Mouse (Mus musculus): Measurements from ENCODE around the gene Ppard. TPM values are rescaled to one million over a fixed set of nuclear protein-coding genes. Genes with fewer than 3 reads are reported as not detected.
"Not testable (repeated sequence)": the region's sequence is repeated elsewhere in the genome, so short reads cannot be mapped to it uniquely, and the experiment has no call there.

The Ppard gene
- total RNA-seq, 2 experiments from 2014 or later: 30.2 to 31.5 TPM

- DNase-seq: no peak
Measured at GRCm38 (mm10) chr17:28316476-28316875, 84.0 kb downstream of the Ppard start.

DNA sequence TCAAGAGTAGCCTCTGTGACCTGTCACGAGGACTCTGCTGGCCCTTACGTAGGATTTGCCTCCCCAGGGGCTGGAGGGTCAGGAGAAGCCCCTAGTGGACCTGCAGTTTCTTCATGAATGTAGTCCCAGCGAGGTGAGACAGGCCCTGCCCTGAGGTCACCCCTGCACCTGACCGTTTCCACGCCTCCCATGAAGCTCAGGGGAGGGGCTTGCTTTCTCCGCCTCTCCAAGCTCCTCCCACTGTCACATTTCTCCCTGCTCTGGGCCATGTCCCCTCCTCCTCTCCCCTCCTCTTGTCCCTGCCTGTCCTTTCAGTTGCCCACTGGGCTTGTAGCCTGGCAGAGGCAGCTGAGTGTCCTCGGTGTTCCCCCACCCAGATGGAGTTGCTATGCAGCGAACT, 84.6 kb downstream of the Ppard start:
- DNase-seq: no peak

GRCm38 (mm10) chr17:28317725-28318124, 85.2 kb downstream of the Ppard start:
- DNase-seq: no peak

DNA sequence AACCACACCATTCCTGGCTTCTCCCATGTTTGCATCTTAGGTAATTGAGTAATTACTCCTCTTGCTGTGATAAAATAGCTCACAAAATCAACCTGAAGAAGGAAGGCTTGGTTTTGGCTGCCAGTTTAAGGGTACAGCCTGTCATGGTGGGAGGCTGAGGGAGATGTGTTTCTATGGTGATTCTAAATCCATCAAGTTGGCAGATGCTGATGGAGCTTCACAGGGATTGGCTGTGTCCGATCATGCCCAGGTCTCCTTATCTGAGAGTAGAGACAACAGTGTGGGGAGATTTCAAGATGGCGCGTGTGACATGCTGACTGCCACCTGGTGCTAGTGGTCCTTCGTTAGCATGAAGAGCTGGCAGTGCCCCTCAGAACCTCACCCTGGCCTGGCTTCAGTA, 89.2 kb downstream of the Ppard start:
- DNase-seq: no peak

- no peak for DNase-seq
Measured at GRCm38 (mm10) chr17:28323786-28324185, 91.3 kb downstream of the Ppard start.

DNA sequence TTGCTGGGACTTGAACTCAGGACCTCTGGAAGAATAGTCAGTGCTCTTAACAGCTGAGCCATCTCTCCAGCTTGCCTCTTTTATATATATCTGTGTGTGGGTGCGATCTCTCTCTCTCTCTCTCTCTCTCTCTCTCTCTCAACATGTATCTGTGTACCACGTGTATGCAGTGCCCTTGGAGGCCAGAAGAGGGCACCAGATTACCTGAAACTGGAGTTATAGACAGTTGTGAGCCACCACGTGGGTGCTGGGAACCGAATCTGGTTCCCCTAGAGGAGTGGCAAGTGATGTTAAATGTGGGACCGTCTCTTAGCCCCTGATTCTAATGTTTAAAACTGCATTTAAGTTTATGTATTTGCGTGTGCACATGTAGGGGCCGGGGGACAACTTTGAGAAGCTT, 91.9 kb downstream of the Ppard start:
- not testable (repeated sequence) for DNase-seq

DNA sequence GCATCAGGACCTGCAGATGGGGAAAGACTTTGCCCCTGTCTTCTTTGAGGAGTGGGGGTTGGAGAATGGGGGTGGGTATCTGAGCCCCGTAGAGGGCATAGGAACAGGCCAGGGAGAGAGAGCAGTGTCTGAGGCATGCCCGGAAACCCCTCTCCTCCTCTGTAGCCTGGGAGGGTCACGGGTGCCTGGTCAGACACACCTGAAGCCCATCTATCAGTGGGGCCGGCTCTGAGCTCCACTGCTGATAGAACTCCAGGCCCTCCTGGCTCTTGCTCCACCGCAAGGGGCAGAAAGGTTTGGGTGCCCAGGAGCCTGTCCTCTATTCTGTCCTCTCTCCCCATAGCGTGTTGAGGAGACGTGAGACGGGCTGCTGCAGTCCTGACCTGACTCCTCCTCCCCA, 93.3 kb downstream of the Ppard start:
- no peak for DNase-seq

DNA sequence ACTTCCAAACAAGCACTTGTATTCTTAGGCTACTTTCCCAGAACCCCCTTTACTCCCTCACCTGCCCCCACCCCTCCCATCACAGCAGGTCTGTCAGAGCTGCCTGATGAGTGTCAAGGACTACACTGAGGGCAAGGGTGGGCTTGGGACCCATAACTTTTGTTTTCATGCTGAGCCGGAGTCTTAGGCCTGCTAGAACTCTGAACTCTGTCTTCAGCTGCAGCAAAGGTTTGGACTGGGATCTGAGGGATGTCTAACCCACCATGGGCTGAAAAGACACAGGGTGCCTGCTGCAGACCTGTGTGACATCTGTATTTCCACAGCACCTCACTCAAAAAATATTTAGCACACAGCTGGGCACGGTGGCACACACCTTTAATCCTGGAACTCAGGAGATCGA, 94.5 kb downstream of the Ppard start:
- no peak for DNase-seq

DNA sequence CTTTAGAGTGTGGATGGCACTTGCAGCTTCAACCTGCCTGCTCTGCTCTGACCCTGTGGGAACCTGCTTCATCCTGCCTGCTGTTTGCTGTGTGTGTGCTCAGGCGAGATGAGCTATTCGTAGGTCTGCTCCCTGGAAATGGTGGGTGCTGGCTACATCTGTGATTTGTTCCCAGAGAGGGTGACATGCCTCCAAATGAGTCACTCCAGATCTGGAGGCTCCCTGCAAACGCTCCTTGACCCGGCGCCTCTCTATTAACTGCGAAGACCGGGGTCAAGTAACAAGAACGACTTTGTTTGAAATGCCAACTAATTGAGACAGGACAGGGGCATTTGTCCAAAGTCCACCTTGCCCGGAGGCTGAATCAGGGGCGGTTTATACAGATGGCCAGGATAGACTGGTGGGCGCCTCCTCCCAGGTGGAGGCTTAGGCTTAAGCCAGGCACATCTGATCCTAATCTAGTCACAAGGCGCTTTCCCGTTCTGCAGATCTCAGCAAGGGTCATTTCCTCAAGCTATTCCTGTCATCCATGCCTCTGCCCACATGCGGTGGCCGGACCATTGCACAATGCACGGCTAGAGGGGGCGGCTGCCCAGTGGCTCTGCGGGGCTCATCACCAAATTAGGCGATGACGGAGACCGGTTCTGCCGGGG, 95.3 kb downstream of the Ppard start:
- DNase-seq: no peak

GRCm38 (mm10) chr17:28328366-28328928, 95.9 kb downstream of the Ppard start, which contains the start of gene Rpl10a:
Gene Rpl10a (plus strand): TSS chr17:28328471.
- peak; percentile 99 for DNase-seq

DNA sequence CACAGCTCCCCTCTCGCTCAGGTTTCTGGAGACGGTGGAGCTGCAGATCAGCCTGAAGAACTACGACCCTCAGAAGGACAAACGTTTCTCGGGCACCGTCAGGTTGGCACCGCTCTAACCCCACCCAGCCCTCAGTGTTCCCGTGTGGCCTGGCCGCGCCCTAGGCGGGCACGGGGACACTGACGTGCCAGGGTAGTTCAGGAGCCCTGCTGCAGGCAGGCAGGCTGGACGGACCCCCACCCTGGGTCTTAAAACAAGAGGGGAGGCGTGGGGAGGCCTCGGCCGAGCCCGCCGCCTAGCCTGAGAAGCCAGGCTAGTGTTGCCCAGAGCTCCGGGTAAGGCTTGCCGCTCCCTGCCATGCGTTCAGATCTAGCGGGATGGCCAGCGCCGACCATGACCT, 96.4 kb downstream of the Ppard start:
- DNase-seq: peak; percentile 38

DNA sequence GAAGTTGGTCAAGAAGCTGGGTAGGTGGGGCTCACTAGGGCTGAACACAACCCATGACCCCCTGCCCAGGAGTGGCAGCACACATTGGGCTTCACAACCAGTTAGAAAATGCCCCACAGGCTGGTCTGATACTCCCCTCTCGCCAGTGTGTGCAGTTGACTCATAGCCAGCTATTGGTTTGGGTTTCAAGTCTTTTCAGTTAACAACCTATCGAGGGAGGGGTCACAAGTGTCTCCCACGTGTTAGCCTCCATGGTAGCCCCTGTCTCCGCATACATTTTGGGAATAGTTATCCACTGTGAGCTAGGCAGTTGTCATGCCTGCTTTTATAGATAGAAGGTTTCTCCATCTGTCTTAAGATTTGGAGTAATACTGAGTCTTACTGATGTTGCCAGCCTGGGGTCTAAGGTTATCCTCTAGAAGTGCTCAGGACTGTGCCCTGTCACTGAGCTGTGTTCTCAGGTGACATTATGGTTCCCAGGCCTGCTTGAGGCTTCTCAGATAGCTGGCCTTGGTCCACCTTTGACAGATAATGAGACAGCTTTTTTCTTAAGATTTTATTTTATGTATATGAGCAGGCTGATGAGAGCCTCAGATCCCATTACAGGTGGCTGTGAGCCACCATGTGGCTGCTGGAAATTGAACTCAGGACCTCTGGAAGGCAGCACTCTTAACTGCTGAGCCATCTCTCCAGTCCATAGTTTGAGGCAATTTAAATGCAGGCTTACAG, 97.2 kb downstream of the Ppard start:
- no peak for DNase-seq

DNA sequence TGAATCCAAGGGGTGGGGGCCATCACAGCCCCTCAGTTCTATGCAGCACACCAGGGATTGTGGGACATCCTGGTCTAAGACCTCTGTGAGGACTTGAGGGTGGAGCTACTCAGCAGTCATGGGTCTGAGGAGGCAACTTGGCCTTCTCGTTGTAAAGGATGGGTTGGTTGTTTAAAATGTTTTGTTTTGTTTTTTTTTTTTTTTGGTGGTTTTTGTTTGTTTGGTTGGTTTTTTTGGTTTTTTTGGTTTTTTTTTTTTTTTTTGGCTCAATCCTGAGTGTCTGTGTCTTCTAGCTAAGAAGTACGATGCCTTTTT, 97.7 kb downstream of the Ppard start:
- no peak for DNase-seq

- not testable (repeated sequence) for DNase-seq
Measured at GRCm38 (mm10) chr17:28330590-28330989, 98.1 kb downstream of the Ppard start.

- DNase-seq: no peak
Measured at GRCm38 (mm10) chr17:28331241-28332112, 99.0 kb downstream of the Ppard start.

GRCm38 (mm10) chr17:28332113-28332914, 99.8 kb downstream of the Ppard start:
- no peak for DNase-seq

- no peak for DNase-seq
Measured at GRCm38 (mm10) chr17:28332915-28333546, 100.5 kb downstream of the Ppard start.

GRCm38 (mm10) chr17:28335267-28335666, 102.8 kb downstream of the Ppard start:
- DNase-seq: no peak

DNA sequence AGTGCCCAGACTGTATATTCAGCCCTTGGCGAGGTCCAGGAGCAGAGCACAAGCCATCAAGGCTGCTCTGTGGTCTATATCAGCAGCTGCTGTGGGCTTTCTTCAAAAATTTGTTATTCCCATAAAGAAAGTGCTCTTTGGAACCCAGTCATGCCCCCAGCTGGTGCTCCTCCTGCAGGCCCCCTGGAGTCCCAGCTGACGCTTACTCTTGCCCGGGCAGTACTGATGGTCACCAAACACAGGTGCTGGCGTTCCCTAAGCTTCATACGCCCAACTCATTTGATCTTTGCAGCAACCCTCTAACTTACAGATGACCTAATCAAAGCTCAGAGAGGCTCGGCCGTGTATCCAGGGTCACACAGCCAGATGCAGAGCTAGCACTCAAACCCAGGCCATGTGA, 105.0 kb downstream of the Ppard start:
- no peak for DNase-seq

- DNase-seq: no peak
Measured at GRCm38 (mm10) chr17:28340578-28340977, 108.1 kb downstream of the Ppard start.

DNA sequence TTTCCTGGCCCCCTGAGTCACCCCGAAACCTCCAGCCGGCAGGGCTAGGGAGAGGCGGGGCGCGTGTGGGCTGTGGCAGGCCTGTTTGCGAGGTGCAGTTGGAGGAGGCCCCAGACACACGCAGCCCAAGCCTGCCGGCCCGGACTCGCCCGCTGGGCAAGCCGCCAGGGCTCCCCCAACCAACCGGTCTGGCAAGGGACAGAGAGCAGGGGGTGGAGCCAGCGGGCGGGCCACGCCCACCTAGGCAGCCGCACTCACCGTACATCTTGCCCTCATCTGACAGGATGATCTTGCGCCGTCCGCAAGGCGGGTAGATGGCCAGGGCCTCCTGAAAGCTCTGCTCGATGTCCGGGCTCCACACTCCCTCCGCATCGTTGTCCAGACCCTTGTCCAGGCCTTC, 108.6 kb downstream of the Ppard start:
- DNase-seq: peak; percentile 89
